Mouse (Mus musculus): Measurements from ENCODE around the gene 4921511M17Rik. TPM values are rescaled to one million over a fixed set of nuclear protein-coding genes. Genes with fewer than 3 reads are reported as not detected.

4921511M17Rik gene
- polyA plus RNA-seq (2014; fragmentation: Illumina TruSeq; extraction: RNeasy Lipid Tissue Mini Kit (QIAGEN cat#74804); ENCODE audit: low read depth, low replicate concordance), result not detected

GRCm38 (mm10) chrX:154033727-154034126 is at the start of gene 4921511M17Rik:
TSS of gene 4921511M17Rik (minus strand) at chrX:154033827.

GRCm38 (mm10) chrX:154054939-154055338 is 21.3 kb upstream of the 4921511M17Rik start, which contains the start of gene Gm10057:
TSS of gene Gm10057 (minus strand) at chrX:154055039.

GRCm38 (mm10) chrX:154012540-154012939 is 21.1 kb downstream of the 4921511M17Rik start, which contains the start of gene Samt1:
TSS of gene Samt1 (minus strand) at chrX:154012640.

Other genes with a start within 250 kb of the 4921511M17Rik start
- gene Spin2c, start 201.6 kb downstream of the 4921511M17Rik start, polyA plus RNA-seq (2014; fragmentation: Illumina TruSeq; extraction: RNeasy Lipid Tissue Mini Kit (QIAGEN cat#74804); ENCODE audit: low read depth, low replicate concordance), result 35.2 TPM
- gene Samt1, start 21.2 kb downstream of the 4921511M17Rik start, polyA plus RNA-seq (2014; fragmentation: Illumina TruSeq; extraction: RNeasy Lipid Tissue Mini Kit (QIAGEN cat#74804); ENCODE audit: low read depth, low replicate concordance), result not detected
- gene Gm10057, start 21.2 kb upstream of the 4921511M17Rik start, polyA plus RNA-seq (2014; fragmentation: Illumina TruSeq; extraction: RNeasy Lipid Tissue Mini Kit (QIAGEN cat#74804); ENCODE audit: low read depth, low replicate concordance), result not detected
- gene Gm15140, start 86.9 kb upstream of the 4921511M17Rik start, polyA plus RNA-seq (2014; fragmentation: Illumina TruSeq; extraction: RNeasy Lipid Tissue Mini Kit (QIAGEN cat#74804); ENCODE audit: low read depth, low replicate concordance), result not detected